Mouse (Mus musculus) cerebellum, postnatal 4 days (tissue): ENCODE data around the gene Erp27.

Experiments used
- DNase-seq, 2 experiments: peaks; one replicate each; pipeline ENCODE4 v3.0.0; 2022; ENCODE audit warnings: low spot score in 2 of 2, mixed read lengths in 1 of 2

The Erp27 gene

GRCm38 (mm10) chr6:136939326-136940187, 17.6 kb upstream of the Erp27 start:
- DNase-seq = no peak

- no peak for DNase-seq
Measured at GRCm38 (mm10) chr6:136938331-136939126, 16.5 kb upstream of the Erp27 start.

- no peak for DNase-seq
Measured at GRCm38 (mm10) chr6:136937117-136937516, 15.1 kb upstream of the Erp27 start.

- no peak for DNase-seq
Measured at GRCm38 (mm10) chr6:136936361-136936760, 14.4 kb upstream of the Erp27 start.

- DNase-seq = no peak
Measured at GRCm38 (mm10) chr6:136935233-136935632, 13.3 kb upstream of the Erp27 start.

GRCm38 (mm10) chr6:136934068-136934467, 12.1 kb upstream of the Erp27 start:
- no peak for DNase-seq

- no peak for DNase-seq
Measured at GRCm38 (mm10) chr6:136931246-136931645, 9.3 kb upstream of the Erp27 start.

- no peak for DNase-seq
Measured at GRCm38 (mm10) chr6:136930677-136931076, 8.7 kb upstream of the Erp27 start.

- DNase-seq = no peak
Measured at GRCm38 (mm10) chr6:136927626-136928025, 5.6 kb upstream of the Erp27 start.

GRCm38 (mm10) chr6:136925049-136925448, 3.1 kb upstream of the Erp27 start:
- no peak for DNase-seq

GRCm38 (mm10) chr6:136923532-136923931, 1.6 kb upstream of the Erp27 start, which contains the start of gene Pde6h:
Gene Pde6h, plus strand, starts transcription at chr6:136923832.
- DNase-seq = no peak

GRCm38 (mm10) chr6:136922871-136923270, 891 bp upstream of the Erp27 start:
- DNase-seq = no peak

- DNase-seq = no peak
Measured at GRCm38 (mm10) chr6:136921601-136922000, 379 bp downstream of the Erp27 start.

GRCm38 (mm10) chr6:136920320-136921257, 1.4 kb downstream of the Erp27 start:
- DNase-seq = peak in 1 of 2 experiments; percentile 77

GRCm38 (mm10) chr6:136917885-136918284, 4.1 kb downstream of the Erp27 start:
- DNase-seq = no peak

- no peak for DNase-seq
Measured at GRCm38 (mm10) chr6:136915721-136916395, 6.1 kb downstream of the Erp27 start.

- DNase-seq = no peak
Measured at GRCm38 (mm10) chr6:136914234-136914633, 7.7 kb downstream of the Erp27 start.

- DNase-seq = no peak
Measured at GRCm38 (mm10) chr6:136913384-136914126, 8.4 kb downstream of the Erp27 start.

GRCm38 (mm10) chr6:136912751-136913265, 9.2 kb downstream of the Erp27 start:
- DNase-seq = no peak
